23 mouse cellular contexts compared by ENCODE assay signal in genomic region chr19:5589159-5589558, GRCm38 (mm10). TPM values are rescaled to one million over a fixed set of nuclear protein-coding genes. Genes with fewer than 3 reads are reported as not detected.
DNase-seq lines count a peak whose midpoint lies in the region; ATAC-seq and TF ChIP-seq lines count a peak whose summit lies in the region.
"Had no signal": no experiment of that assay in that cellular context is flagged by ENCODE, and none has a peak within 500 bp of the region (broad histone marks: within the 10 kb centered on the region; RNA-seq: fewer than 3 reads in every experiment).

No protein-coding gene starts in this region.

- H3K27me3 ChIP-seq in heart, adult 2 months (ENCODE audit: control insufficient read depth, insufficient read depth, low read length), result no peaks in the 10 kb centered on the region
- H3K27me3 ChIP-seq in liver, embryonic 14.5 days (ENCODE audit: control insufficient read depth, insufficient read depth, low read length), result no peaks in the 10 kb centered on the region
- H3K27me3 ChIP-seq in liver, embryonic 12.5 days (replicated peaks), result peaks cover 22% of the 10 kb centered on the region
- no peaks in the 10 kb centered on the region for H3K27me3 ChIP-seq in hindbrain, embryonic 10.5 days (ENCODE audit: insufficient read depth, poor library complexity, severe bottlenecking)

- no peaks in the 10 kb centered on the region for H3K36me3 ChIP-seq in heart, adult 2 months (ENCODE audit: control insufficient read depth, insufficient read depth, low read length)
- H3K36me3 ChIP-seq in liver, embryonic 14.5 days (replicated peaks; ENCODE audit: control insufficient read depth, insufficient read depth, low read depth), result no peaks in the 10 kb centered on the region
- H3K36me3 ChIP-seq in liver, embryonic 12.5 days, result no peaks in the 10 kb centered on the region
- H3K36me3 ChIP-seq in hindbrain, embryonic 10.5 days, result no peaks in the 10 kb centered on the region
- H3K36me3 ChIP-seq: G1E; limb, embryonic 10.5 days; liver, embryonic 13.5 days had no signal

- H3K27ac ChIP-seq in heart, adult 2 months, result no peak overlapping the region
- no peak overlapping the region for H3K27ac ChIP-seq in liver, embryonic 14.5 days
- no peak overlapping the region for H3K27ac ChIP-seq in liver, embryonic 12.5 days
- no peak overlapping the region for H3K27ac ChIP-seq in hindbrain, embryonic 10.5 days
- H3K27ac ChIP-seq: hindbrain, embryonic 14.5 days; limb, embryonic 10.5 days; liver, embryonic 13.5 days had no signal

- peak; percentile 43 for TF ChIP-seq CTCF in heart, adult 2 months (IDR thresholded peaks at IDR 0.05)
- peak; percentile 20; the same call in 1 of the 2 replicates for TF ChIP-seq CTCF in liver, embryonic 14.5 days (IDR thresholded peaks at IDR 0.05; ENCODE audit: low read depth)

- H3K4me1 ChIP-seq in heart, adult 2 months (ENCODE audit: control insufficient read depth, insufficient read depth, low read length), result no peaks in the 10 kb centered on the region
- H3K4me1 ChIP-seq in liver, embryonic 14.5 days (replicated peaks; ENCODE audit: control insufficient read depth in 2 of 2, insufficient read depth in 2 of 2, low read length in 1 of 2), result no peaks in the 10 kb centered on the region
- peaks cover 3% of the 10 kb centered on the region; the same call in 1 of the 2 replicates for H3K4me1 ChIP-seq in liver, embryonic 12.5 days
- H3K4me1 ChIP-seq in hindbrain, embryonic 10.5 days (replicated peaks), result no peaks in the 10 kb centered on the region
- H3K4me1 ChIP-seq: limb, embryonic 10.5 days; liver, embryonic 13.5 days had no signal

- WGBS in heart, adult 2 months, result 63% methylated on average over 9 of the region's 9 CpGs
- WGBS in liver, embryonic 14.5 days (ENCODE audit: insufficient replicate concordance), result 59% methylated on average over 9 of the region's 9 CpGs
- 60% methylated on average over 9 of the region's 9 CpGs for WGBS in liver, embryonic 12.5 days (ENCODE audit: insufficient replicate concordance)
- WGBS in hindbrain, embryonic 10.5 days, result 74% methylated on average over 9 of the region's 9 CpGs

- DNase-seq in heart, adult 2 months, result no peak
- DNase-seq in heart, adult 8-10 months (ENCODE audit: low spot score), result no peak
- no peak for DNase-seq in liver, embryonic 14.5 days (ENCODE audit: low read depth in 3 of 3, low spot score in 3 of 3)
- peak; percentile 63 for DNase-seq in 416B (ENCODE audit: low read depth)
- DNase-seq in ZHBTc4 (ENCODE audit: low read depth, low spot score), result peak; percentile 24
- DNase-seq in hindbrain, embryonic 10.5 days (ENCODE audit: low spot score), result no peak
- no peak for DNase-seq in neural tube, embryonic 10.5 days (ENCODE audit: extremely low spot score, low spot score)
- DNase-seq: adrenal gland, postnatal 10 days; cerebellum, adult 2 months; gastrocnemius, postnatal 10 days; heart, postnatal 14 days; liver, embryonic 13.5 days; midbrain, embryonic 14.5 days; thymus, adult 2 months had no signal

- no peak overlapping the region for H3K9ac ChIP-seq in heart, adult 2 months (ENCODE audit: low read depth, low read length)
- H3K9ac ChIP-seq in liver, embryonic 14.5 days (replicated peaks), result no peak overlapping the region
- H3K9ac ChIP-seq in liver, embryonic 12.5 days, result no peak overlapping the region
- H3K9ac ChIP-seq: hindbrain, embryonic 14.5 days; liver, embryonic 13.5 days had no signal

- intact Hi-C loops in heart, adult 2 months (cut with DNase I), result no loop called here

- no peak for ATAC-seq in liver, embryonic 14.5 days (ENCODE audit: insufficient read depth)
- no peak for ATAC-seq in liver, embryonic 12.5 days
- ATAC-seq: intestine, embryonic 16.5 days had no signal

- H3K4me3 ChIP-seq in heart, adult 2 months, result no peak overlapping the region
- no peak overlapping the region for H3K4me3 ChIP-seq in liver, embryonic 14.5 days (ENCODE audit: insufficient read depth in 1 of 2, low read depth in 2 of 2, low read length in 2 of 2)
- no peak overlapping the region for H3K4me3 ChIP-seq in liver, embryonic 12.5 days
- H3K4me3 ChIP-seq in hindbrain, embryonic 10.5 days, result no peak overlapping the region
- H3K4me3 ChIP-seq: limb, embryonic 10.5 days; liver, embryonic 13.5 days had no signal

- TF ChIP-seq EP300 in heart, adult 2 months (IDR thresholded peaks at IDR 0.05; ENCODE audit: insufficient read depth, low read depth, low read length), result no peak
- no peak for TF ChIP-seq EP300 in liver, embryonic 14.5 days (IDR thresholded peaks at IDR 0.05; ENCODE audit: low read depth)

- no peaks in the 10 kb centered on the region for H3K9me3 ChIP-seq in liver, embryonic 14.5 days (ENCODE audit: control insufficient read depth, low read length)
- no peaks in the 10 kb centered on the region for H3K9me3 ChIP-seq in liver, embryonic 12.5 days (replicated peaks)
- H3K9me3 ChIP-seq in hindbrain, embryonic 10.5 days, result no peaks in the 10 kb centered on the region
- H3K9me3 ChIP-seq: limb, embryonic 10.5 days; liver, embryonic 13.5 days had no signal

- TF ChIP-seq POLR2A in heart, adult 2 months (IDR thresholded peaks at IDR 0.05; ENCODE audit: insufficient read depth, low read depth, low read length), result no peak

- H3K4me2 ChIP-seq in liver, embryonic 14.5 days (ENCODE audit: low read depth), result no peak overlapping the region
- no peak overlapping the region for H3K4me2 ChIP-seq in liver, embryonic 12.5 days
- H3K4me2 ChIP-seq: heart, embryonic 11.5 days; hindbrain, embryonic 14.5 days; liver, embryonic 13.5 days had no signal

- H3K79me2 ChIP-seq in heart, adult 2 months (replicated peaks; ENCODE audit: control insufficient read depth, insufficient read depth, low read length), result no peaks in the 10 kb centered on the region

RNA-seq across cellular contexts. Expression of gene Rnaseh2c, which starts 12.5 kb away (rescaled TPM):
- 10 to 100 TPM; 50.2 to 58.6 TPM for total RNA-seq in heart, adult 2 months (2021)
- polyA plus RNA-seq in heart, adult 2 months (2012; rRNA removed), result 18.7 and 37.1 TPM in 2 replicates
- 10 to 100 TPM; 49.9 to 66.3 (median 64.9) TPM for total RNA-seq in heart, adult 8-10 months (2022)
- polyA plus RNA-seq in liver, embryonic 14.5 days (2012; rRNA removed), result 69.9 and 87.7 TPM in 2 replicates
- polyA plus RNA-seq in liver, embryonic 14.5 days (2014; fragmentation: Nextera tagmentation; extraction: Ambion mirVana), result 115 and 129 TPM in 2 replicates
- 171 and 177 TPM in 2 replicates for polyA plus RNA-seq in liver, embryonic 12.5 days (2016; fragmentation: Nextera tagmentation; extraction: Ambion mirVana)
- polyA plus RNA-seq in hindbrain, embryonic 10.5 days (2016; fragmentation: Nextera tagmentation; extraction: Ambion mirVana), result 177 and 187 TPM in 2 replicates

RNA-seq across cellular contexts. Expression of gene Kat5, which starts 20.9 kb away (rescaled TPM):
- 10 to 100 TPM; 27.0 to 27.5 TPM for total RNA-seq in heart, adult 2 months (2021)
- polyA plus RNA-seq in heart, adult 2 months (2012; rRNA removed), result 36.1 and 56.9 TPM in 2 replicates
- 10 to 100 TPM; 23.1 to 38.7 (median 29.3) TPM for total RNA-seq in heart, adult 8-10 months (2022)
- 21.0 and 25.6 TPM in 2 replicates for polyA plus RNA-seq in liver, embryonic 14.5 days (2012; rRNA removed)
- 8.5 and 10.0 TPM in 2 replicates for polyA plus RNA-seq in liver, embryonic 14.5 days (2014; fragmentation: Nextera tagmentation; extraction: Ambion mirVana)
- 24.9 and 26.8 TPM in 2 replicates for polyA plus RNA-seq in liver, embryonic 12.5 days (2016; fragmentation: Nextera tagmentation; extraction: Ambion mirVana)
- polyA plus RNA-seq in hindbrain, embryonic 10.5 days (2016; fragmentation: Nextera tagmentation; extraction: Ambion mirVana), result 58.9 and 69.2 TPM in 2 replicates

RNA-seq across cellular contexts. Expression of gene Ap5b1, which starts 21.3 kb away (rescaled TPM):
- total RNA-seq in heart, adult 2 months (2021), result 1 to 10 TPM; 3.0 to 3.3 TPM
- 3.0 and 3.1 TPM in 2 replicates for polyA plus RNA-seq in heart, adult 2 months (2012; rRNA removed)
- 1 to 10 TPM; 2.3 to 3.2 (median 2.7) TPM for total RNA-seq in heart, adult 8-10 months (2022)
- 1.3 and 1.5 TPM in 2 replicates for polyA plus RNA-seq in liver, embryonic 14.5 days (2012; rRNA removed)
- polyA plus RNA-seq in liver, embryonic 14.5 days (2014; fragmentation: Nextera tagmentation; extraction: Ambion mirVana), result 1.4 and 1.8 TPM in 2 replicates
- polyA plus RNA-seq in liver, embryonic 12.5 days (2016; fragmentation: Nextera tagmentation; extraction: Ambion mirVana), result 3.4 and 3.5 TPM in 2 replicates
- polyA plus RNA-seq in hindbrain, embryonic 10.5 days (2016; fragmentation: Nextera tagmentation; extraction: Ambion mirVana), result 1.6 and 2.6 TPM in 2 replicates

RNA-seq across cellular contexts. Expression of gene Ovol1, which starts 28.7 kb away (rescaled TPM):
- total RNA-seq in heart, adult 2 months (2021), result not detected
- 0.04 TPM in 1 of 2 replicates, not detected in the other for polyA plus RNA-seq in heart, adult 2 months (2012; rRNA removed)
- total RNA-seq in heart, adult 8-10 months (2022), result not detected
- 0.01 and 0.02 TPM in 2 replicates for polyA plus RNA-seq in liver, embryonic 14.5 days (2012; rRNA removed)
- not detected in 2 replicates for polyA plus RNA-seq in liver, embryonic 14.5 days (2014; fragmentation: Nextera tagmentation; extraction: Ambion mirVana)
- not detected in 2 replicates for polyA plus RNA-seq in liver, embryonic 12.5 days (2016; fragmentation: Nextera tagmentation; extraction: Ambion mirVana)
- 0.39 and 0.77 TPM in 2 replicates for polyA plus RNA-seq in hindbrain, embryonic 10.5 days (2016; fragmentation: Nextera tagmentation; extraction: Ambion mirVana)
- total RNA-seq: adrenal gland, postnatal 10 days; common myeloid progenitor, adult 5-6 weeks; gastrocnemius, postnatal 10 days; heart, postnatal 14 days; megakaryocyte progenitor cell, adult 5-6 weeks had no signal
- polyA plus RNA-seq: C2C12; cerebellum, adult 2 months; G1E; midbrain, embryonic 14.5 days had no signal

RNA-seq across cellular contexts. Expression of gene Rela, which starts 48.1 kb away (rescaled TPM):
- total RNA-seq in heart, adult 2 months (2021), result 10 to 100 TPM; 26.8 to 32.5 TPM
- polyA plus RNA-seq in heart, adult 2 months (2012; rRNA removed), result 39.8 and 57.2 TPM in 2 replicates
- 10 to 100 TPM; 26.7 to 31.2 (median 28.5) TPM for total RNA-seq in heart, adult 8-10 months (2022)
- 14.8 and 19.9 TPM in 2 replicates for polyA plus RNA-seq in liver, embryonic 14.5 days (2012; rRNA removed)
- 18.9 and 21.9 TPM in 2 replicates for polyA plus RNA-seq in liver, embryonic 14.5 days (2014; fragmentation: Nextera tagmentation; extraction: Ambion mirVana)
- polyA plus RNA-seq in liver, embryonic 12.5 days (2016; fragmentation: Nextera tagmentation; extraction: Ambion mirVana), result 32.1 and 33.6 TPM in 2 replicates
- 27.8 and 36.0 TPM in 2 replicates for polyA plus RNA-seq in hindbrain, embryonic 10.5 days (2016; fragmentation: Nextera tagmentation; extraction: Ambion mirVana)

Comparison
In these comparisons a context has a peak if more than half of its experiments do, and no peak if none do; other contexts are left out.
1. DNase-seq: peak in 416B (single experiment) and ZHBTc4 (single experiment); none in heart, adult 2 months (0 of 2), heart, adult 8-10 months (single experiment), liver, embryonic 14.5 days (0 of 3), hindbrain, embryonic 10.5 days (single experiment) and neural tube, embryonic 10.5 days (single experiment).